Mouse (Mus musculus): ENCODE data around the gene Rtl8c. TPM values are rescaled to one million over a fixed set of nuclear protein-coding genes. Genes with fewer than 3 reads are reported as not detected.
A peak's percentile ranks its signal among the peaks of the same experiment; 100 is the strongest.
"Not testable (repeated sequence)": the region's sequence is repeated elsewhere in the genome, so short reads cannot be mapped to it uniquely, and the experiment has no call there.

Gene Rtl8c
- polyA plus RNA-seq (2014; fragmentation: Nextera tagmentation; extraction: Ambion mirVana), result 39.7 and 46.2 TPM in 2 replicates

DNA sequence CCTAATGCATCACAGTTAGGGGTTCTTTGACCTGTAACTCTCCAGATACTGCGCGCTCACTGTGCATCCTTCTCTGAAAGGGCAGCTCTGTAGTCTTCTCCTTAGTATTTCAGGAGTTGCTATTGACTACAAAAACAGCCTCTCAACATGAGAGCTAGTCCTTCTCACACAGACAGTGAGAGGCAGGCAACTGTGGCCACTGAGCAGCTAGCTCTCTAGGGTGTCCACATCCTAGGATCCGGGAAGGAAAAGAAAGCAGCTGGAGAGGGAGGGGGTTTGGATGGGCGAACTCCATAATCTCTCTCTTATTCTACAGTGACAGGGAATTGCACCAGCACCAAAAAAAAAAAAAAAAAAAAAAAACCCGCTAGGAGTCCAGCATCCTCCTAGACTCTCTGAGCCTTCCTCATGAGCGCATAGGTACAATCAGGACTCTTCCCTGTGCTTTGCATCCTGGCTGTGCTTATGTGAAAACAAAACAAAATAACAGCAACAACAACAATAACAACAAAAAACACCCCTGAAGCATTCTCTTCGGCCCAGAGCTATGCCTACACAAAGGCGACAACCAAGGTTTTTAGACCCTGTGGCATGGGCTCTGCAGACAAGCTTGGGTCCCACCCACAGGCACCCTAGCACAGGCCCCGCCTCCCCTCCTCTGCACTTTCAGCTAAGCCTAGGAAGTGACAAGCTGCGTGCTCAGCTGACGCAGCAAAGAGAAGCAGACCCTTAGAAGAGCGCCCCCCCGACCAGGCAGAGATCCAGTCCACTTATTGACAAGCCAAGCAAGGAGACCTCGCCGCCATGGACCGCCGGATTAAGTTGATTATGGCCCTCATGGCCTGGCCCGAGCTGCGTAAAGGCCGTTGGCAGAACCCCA lies at the start of gene Rtl8c:
Gene Rtl8c (plus strand): TSS at position 791 of the 880 bp plus-strand sequence.
- Histone ChIP-seq H3K36me3 (ENCODE audit: control insufficient read depth, insufficient read depth, low read length) (no peaks in the 10 kb centered on the region), H3K9ac (replicated peaks; ENCODE audit: low read depth, low read length) (peak within 1 kb of the TSS; percentile 45; the same call in 1 of the 2 replicates), H3K27ac (ENCODE audit: low read length) (no peak within 1 kb of the TSS), H3K9me3 (ENCODE audit: control insufficient read depth, low read depth, low read length) (no peaks in the 10 kb centered on the region), H3K4me1 (ENCODE audit: control insufficient read depth, insufficient read depth, low read length) (no peaks in the 10 kb centered on the region), H3K4me3 (ENCODE audit: low read depth, low read length) (peak within 1 kb of the TSS; percentile 32), H3K4me2 (replicated peaks; ENCODE audit: low read depth, low read length) (peak within 1 kb of the TSS; percentile 47), H3K27me3 (ENCODE audit: control insufficient read depth, insufficient read depth, low read length) (no peaks in the 10 kb centered on the region)
- ATAC-seq (ENCODE audit: insufficient number of reproducible peaks, insufficient read depth, low FRiP score, low read depth), result peak; percentile 90
- WGBS, result 33% methylated on average over 20 of the region's 20 CpGs

DNA sequence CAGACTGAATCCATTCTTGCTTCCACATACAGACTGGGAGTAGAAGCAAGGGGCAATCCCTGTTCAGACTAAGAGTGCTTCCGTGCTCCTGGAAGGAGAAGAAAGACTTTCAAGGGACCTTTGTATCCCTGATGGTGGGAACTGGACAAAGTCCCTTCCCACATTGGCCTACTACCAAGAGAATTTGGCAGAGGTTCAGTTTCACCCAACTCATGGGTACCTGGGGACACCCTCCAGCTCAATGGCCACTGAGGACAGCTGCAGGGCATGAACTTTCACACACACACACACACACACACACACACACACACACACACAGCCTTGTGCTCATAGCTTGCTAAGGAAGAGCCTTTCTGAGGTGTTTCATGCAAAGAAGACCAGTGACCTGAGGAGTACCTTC lies 28.5 kb upstream of the Rtl8c start:
- Histone ChIP-seq H3K4me3 (ENCODE audit: low read depth, low read length) (no peak overlapping the region), H3K4me1 (ENCODE audit: control insufficient read depth, insufficient read depth, low read length) (no peaks in the 10 kb centered on the region), H3K9ac (replicated peaks; ENCODE audit: low read depth, low read length) (no peak overlapping the region), H3K27me3 (ENCODE audit: control insufficient read depth, insufficient read depth, low read length) (no peaks in the 10 kb centered on the region), H3K4me2 (replicated peaks; ENCODE audit: low read depth, low read length) (no peak overlapping the region), H3K36me3 (ENCODE audit: control insufficient read depth, insufficient read depth, low read length) (no peaks in the 10 kb centered on the region), H3K27ac (ENCODE audit: low read length) (no peak overlapping the region), H3K9me3 (ENCODE audit: control insufficient read depth, low read depth, low read length) (no peaks in the 10 kb centered on the region)
- 90% methylated on average over 1 of the region's 1 CpGs for WGBS
- ATAC-seq (ENCODE audit: insufficient number of reproducible peaks, insufficient read depth, low FRiP score, low read depth), result no peak

DNA sequence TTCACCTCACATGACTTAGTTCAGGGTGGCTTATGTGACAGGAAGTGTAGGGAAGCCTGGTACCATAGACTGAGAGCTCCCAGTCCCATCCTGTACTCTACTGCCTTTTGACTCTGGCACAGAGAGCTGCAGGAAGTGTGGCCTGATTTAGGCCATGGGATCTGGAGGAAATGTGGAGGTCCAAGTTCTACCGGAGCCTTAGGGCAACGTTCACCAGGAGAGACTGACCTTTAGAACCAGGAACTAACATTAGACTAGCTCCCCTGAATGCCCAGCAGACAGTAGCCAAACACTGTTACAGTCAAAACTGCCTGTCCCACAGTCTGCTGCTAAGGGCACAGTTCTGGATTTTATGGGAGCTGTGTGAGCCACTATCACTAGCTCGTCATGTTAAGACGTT lies 26.4 kb upstream of the Rtl8c start:
- H3K4me1 ChIP-seq (ENCODE audit: control insufficient read depth, insufficient read depth, low read length); ATAC-seq (ENCODE audit: insufficient number of reproducible peaks, insufficient read depth, low FRiP score, low read depth); H3K36me3 ChIP-seq (ENCODE audit: control insufficient read depth, insufficient read depth, low read length); H3K9ac ChIP-seq (replicated peaks; ENCODE audit: low read depth, low read length); H3K27me3 ChIP-seq (ENCODE audit: control insufficient read depth, insufficient read depth, low read length); H3K4me3 ChIP-seq (ENCODE audit: low read depth, low read length); H3K27ac ChIP-seq (ENCODE audit: low read length); H3K4me2 ChIP-seq (replicated peaks; ENCODE audit: low read depth, low read length); H3K9me3 ChIP-seq (ENCODE audit: control insufficient read depth, low read depth, low read length): not testable (repeated sequence)
- WGBS, result 64% methylated on average over 2 of the region's 4 CpGs

DNA sequence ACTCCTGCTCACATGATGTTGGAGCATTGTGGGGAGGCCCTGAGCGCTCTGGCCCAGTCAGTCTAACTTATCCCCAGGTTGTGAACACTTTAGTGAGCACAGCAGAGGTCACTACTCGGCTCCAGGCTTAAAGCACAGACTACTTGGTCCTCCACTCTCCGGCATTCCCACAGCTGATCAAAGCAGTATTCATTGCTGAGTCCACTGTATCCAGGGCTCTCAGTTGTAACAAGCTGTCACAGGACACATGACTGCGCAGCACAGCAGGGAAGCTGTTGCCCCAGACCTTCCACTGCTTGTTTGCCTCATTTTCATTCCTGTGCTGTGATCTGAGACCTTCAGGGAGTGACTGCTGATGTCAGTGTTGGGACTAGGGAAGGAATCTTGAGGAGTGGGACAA lies 24.4 kb upstream of the Rtl8c start:
- H3K9me3 ChIP-seq (ENCODE audit: control insufficient read depth, low read depth, low read length); H3K27me3 ChIP-seq (ENCODE audit: control insufficient read depth, insufficient read depth, low read length); H3K4me2 ChIP-seq (replicated peaks; ENCODE audit: low read depth, low read length); H3K36me3 ChIP-seq (ENCODE audit: control insufficient read depth, insufficient read depth, low read length); H3K4me3 ChIP-seq (ENCODE audit: low read depth, low read length); H3K27ac ChIP-seq (ENCODE audit: low read length); H3K9ac ChIP-seq (replicated peaks; ENCODE audit: low read depth, low read length); ATAC-seq (ENCODE audit: insufficient number of reproducible peaks, insufficient read depth, low FRiP score, low read depth); H3K4me1 ChIP-seq (ENCODE audit: control insufficient read depth, insufficient read depth, low read length): not testable (repeated sequence)
- WGBS, result 79% methylated on average over 3 of the region's 4 CpGs

DNA sequence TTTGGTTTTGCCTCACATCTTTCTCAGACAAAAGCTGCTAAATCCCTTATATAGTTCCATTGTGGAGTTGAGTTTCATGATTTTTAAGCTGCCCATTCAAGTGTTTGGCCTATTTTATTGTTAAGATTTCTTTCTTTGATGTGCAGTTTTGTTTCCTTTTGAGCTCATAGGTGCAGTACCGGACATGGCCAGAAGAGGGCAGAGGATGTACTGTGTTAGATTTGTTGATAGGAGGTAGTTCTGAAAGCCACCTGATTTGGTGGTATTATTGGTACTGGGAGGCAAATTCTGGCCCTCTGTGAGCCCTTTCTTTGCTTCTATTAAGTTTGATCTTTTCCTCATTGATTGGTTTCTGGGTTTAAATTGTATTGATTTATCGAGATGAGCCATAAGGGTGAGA lies 7.8 kb upstream of the Rtl8c start:
- WGBS, result 43% methylated on average over 2 of the region's 2 CpGs
- H3K9ac ChIP-seq (replicated peaks; ENCODE audit: low read depth, low read length); ATAC-seq (ENCODE audit: insufficient number of reproducible peaks, insufficient read depth, low FRiP score, low read depth); H3K4me2 ChIP-seq (replicated peaks; ENCODE audit: low read depth, low read length); H3K36me3 ChIP-seq (ENCODE audit: control insufficient read depth, insufficient read depth, low read length); H3K4me3 ChIP-seq (ENCODE audit: low read depth, low read length); H3K4me1 ChIP-seq (ENCODE audit: control insufficient read depth, insufficient read depth, low read length); H3K27ac ChIP-seq (ENCODE audit: low read length); H3K27me3 ChIP-seq (ENCODE audit: control insufficient read depth, insufficient read depth, low read length); H3K9me3 ChIP-seq (ENCODE audit: control insufficient read depth, low read depth, low read length): not testable (repeated sequence)

DNA sequence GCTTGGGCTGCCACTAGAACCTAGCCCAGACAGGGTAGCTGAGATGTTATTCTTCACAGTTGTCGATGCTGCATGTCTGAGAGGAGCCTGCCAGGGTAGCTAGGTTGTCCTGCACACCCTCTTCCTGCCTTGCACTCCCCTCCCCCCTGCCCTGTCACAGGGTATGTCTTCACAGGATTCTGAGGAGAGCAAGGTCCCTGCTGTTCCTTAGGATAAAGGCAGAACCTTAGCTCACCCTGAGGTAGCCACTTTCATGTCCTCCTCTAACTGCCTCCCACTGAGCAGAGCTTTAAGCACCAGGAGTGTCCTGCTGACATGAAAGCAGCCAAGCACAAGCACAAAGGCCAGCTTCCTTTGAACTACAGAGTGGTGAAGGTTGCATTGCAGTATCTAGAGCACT lies 1.7 kb upstream of the Rtl8c start:
- H3K4me1 ChIP-seq (ENCODE audit: control insufficient read depth, insufficient read depth, low read length); H3K36me3 ChIP-seq (ENCODE audit: control insufficient read depth, insufficient read depth, low read length); H3K9me3 ChIP-seq (ENCODE audit: control insufficient read depth, low read depth, low read length); H3K27me3 ChIP-seq (ENCODE audit: control insufficient read depth, insufficient read depth, low read length); H3K4me2 ChIP-seq (replicated peaks; ENCODE audit: low read depth, low read length); ATAC-seq (ENCODE audit: insufficient number of reproducible peaks, insufficient read depth, low FRiP score, low read depth); H3K4me3 ChIP-seq (ENCODE audit: low read depth, low read length); H3K9ac ChIP-seq (replicated peaks; ENCODE audit: low read depth, low read length); H3K27ac ChIP-seq (ENCODE audit: low read length): not testable (repeated sequence)
- 22% methylated on average over 1 of the region's 1 CpGs for WGBS

DNA sequence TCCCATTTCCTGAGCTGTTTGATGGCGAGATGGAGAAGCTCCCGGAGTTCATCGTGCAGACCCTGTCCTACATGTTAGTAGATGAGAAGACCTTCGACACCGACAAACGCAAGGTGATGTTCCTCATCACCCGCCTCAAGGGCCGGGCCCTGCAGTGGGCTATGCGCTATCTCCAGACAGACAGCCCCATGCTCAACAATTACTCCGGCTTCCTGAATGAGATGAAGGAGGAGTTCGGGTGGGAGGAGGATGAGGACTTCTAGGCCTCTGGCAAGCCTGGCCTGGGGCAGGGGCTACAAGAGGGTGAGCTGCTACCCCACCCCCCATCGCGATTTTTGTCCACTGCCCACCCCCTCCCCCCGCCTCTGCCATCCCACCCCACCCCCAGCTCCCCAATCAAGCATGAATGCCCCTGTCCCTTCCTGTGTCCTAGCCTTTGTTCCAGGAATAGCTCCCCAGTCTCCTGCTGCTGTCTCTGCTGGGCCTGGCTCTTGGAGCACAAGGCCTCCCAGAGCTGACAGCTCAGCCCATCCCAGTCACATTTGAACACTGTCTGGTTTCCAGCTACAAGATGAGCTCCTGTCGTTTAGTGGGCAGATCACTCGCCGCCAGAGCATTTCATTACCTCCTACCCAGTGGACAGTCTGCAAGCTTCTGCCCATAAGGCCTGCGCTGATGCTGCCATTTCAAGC lies 436 bp downstream of the Rtl8c start:
- peak; percentile 28; the same call in 1 of the 2 replicates for ATAC-seq (ENCODE audit: insufficient number of reproducible peaks, insufficient read depth, low FRiP score, low read depth)
- Histone ChIP-seq H3K27ac (ENCODE audit: low read length) (no peak overlapping the region), H3K4me1 (ENCODE audit: control insufficient read depth, insufficient read depth, low read length) (no peaks in the 10 kb centered on the region), H3K4me3 (ENCODE audit: low read depth, low read length) (peak overlapping the region; percentile 32), H3K9me3 (ENCODE audit: control insufficient read depth, low read depth, low read length) (no peaks in the 10 kb centered on the region), H3K27me3 (ENCODE audit: control insufficient read depth, insufficient read depth, low read length) (no peaks in the 10 kb centered on the region), H3K36me3 (ENCODE audit: control insufficient read depth, insufficient read depth, low read length) (no peaks in the 10 kb centered on the region), H3K9ac (replicated peaks; ENCODE audit: low read depth, low read length) (peak overlapping the region; percentile 45; the same call in 1 of the 2 replicates), H3K4me2 (replicated peaks; ENCODE audit: low read depth, low read length) (peak overlapping the region; percentile 47)
- WGBS, result 40% methylated on average over 17 of the region's 18 CpGs

DNA sequence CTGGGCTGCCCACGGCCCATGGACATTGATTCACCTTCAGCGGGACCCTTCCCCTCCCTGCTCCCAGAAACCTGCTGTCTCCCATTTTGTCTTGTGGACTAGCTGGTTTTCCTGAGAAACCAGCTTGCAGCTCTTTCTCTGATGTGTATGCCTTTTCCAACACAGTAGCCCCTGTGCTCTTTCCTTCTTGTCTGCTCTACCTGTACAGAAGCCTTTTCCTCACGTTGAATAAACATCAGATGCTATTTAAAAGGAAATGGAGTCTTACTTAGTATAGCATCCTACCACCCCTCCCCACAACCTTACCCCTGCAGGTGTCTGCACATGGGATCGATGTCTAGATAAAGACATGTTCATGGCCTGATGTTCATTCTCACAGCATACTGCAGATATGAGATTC lies 1.0 kb downstream of the Rtl8c start, which contains the start of gene Gm14597:
Gene Gm14597 (minus strand): TSS at position 101 of the 400 bp plus-strand sequence.
- not testable (repeated sequence) for H3K4me1 ChIP-seq (ENCODE audit: control insufficient read depth, insufficient read depth, low read length); ATAC-seq (ENCODE audit: insufficient number of reproducible peaks, insufficient read depth, low FRiP score, low read depth); H3K27ac ChIP-seq (ENCODE audit: low read length); H3K27me3 ChIP-seq (ENCODE audit: control insufficient read depth, insufficient read depth, low read length); H3K9me3 ChIP-seq (ENCODE audit: control insufficient read depth, low read depth, low read length); H3K36me3 ChIP-seq (ENCODE audit: control insufficient read depth, insufficient read depth, low read length)
- 81% methylated on average over 3 of the region's 4 CpGs for WGBS
- Histone ChIP-seq H3K4me2 (replicated peaks; ENCODE audit: low read depth, low read length) (peak within 1 kb of the TSS; percentile 47), H3K4me3 (ENCODE audit: low read depth, low read length) (peak within 1 kb of the TSS; percentile 32), H3K9ac (replicated peaks; ENCODE audit: low read depth, low read length) (peak within 1 kb of the TSS; percentile 45; the same call in 1 of the 2 replicates)
